Mouse (Mus musculus): ENCODE measurements around the gene Gm20388. TPM values are rescaled to one million over a fixed set of nuclear protein-coding genes. Genes with fewer than 3 reads are reported as not detected.

Gm20388 gene
- total RNA-seq, 2 experiments from 2014 or later, result 10.3 to 10.6 TPM

DNA sequence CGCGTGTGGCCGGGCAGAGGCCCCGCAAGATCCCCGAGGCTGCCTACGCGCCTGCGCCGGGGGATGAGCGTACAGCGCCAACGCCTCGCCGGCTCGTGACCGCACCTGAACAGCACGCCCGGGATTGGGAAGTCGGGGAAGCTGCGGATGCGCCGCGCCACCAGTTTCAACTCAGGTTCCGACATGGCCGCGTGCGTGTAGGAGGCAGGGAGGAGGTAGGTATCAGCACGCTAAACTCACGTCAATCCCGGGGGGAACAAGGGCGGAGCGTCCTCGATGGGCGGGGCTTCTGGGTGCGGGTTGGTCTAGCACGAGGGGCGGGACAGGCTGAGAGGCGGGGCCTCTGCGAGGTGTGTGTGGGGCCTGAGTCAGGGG is 2666.0 kb downstream of the Gm20388 start, which contains the start of gene Aprt:
TSS of gene Aprt (minus strand) at position 262 of the 375 bp plus-strand sequence.
- intact Hi-C loops (cut with DNase I), result no loop called here
- peak; percentile 91 for DNase-seq (ENCODE audit: low spot score in 2 of 2)

DNA sequence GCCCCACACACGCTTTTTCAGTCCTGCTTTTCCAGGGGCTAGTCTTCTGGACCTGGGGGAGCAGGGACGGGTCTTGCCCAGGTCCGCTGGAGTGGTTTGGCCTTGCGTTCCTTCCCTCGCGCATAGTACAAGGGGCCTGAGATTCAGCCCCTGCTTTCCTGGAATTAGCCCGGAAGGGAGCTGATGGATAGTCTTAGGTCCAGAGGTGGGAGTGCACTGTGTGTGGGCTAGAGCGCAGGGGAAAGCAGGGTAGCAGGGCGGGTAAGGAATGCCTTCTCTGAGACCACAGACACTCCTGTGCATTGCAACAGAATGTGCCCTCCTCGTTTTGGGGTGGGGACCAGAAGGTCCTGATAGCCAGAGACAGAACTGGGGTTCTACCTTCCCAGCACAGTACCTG is 2666.5 kb downstream of the Gm20388 start:
- intact Hi-C loops (cut with DNase I), result no loop called here
- DNase-seq (ENCODE audit: low spot score in 2 of 2), result no peak

- intact Hi-C loops (cut with DNase I), result no loop called here
- DNase-seq (ENCODE audit: low spot score in 2 of 2), result no peak
These were observed 2668.6 kb downstream of the Gm20388 start for GRCm38 (mm10) chr8:122579196-122579595.

GRCm38 (mm10) chr8:122580926-122581325 is 2670.3 kb downstream of the Gm20388 start:
- intact Hi-C loops (cut with DNase I), result no loop called here
- no peak for DNase-seq (ENCODE audit: low spot score in 2 of 2)

DNA sequence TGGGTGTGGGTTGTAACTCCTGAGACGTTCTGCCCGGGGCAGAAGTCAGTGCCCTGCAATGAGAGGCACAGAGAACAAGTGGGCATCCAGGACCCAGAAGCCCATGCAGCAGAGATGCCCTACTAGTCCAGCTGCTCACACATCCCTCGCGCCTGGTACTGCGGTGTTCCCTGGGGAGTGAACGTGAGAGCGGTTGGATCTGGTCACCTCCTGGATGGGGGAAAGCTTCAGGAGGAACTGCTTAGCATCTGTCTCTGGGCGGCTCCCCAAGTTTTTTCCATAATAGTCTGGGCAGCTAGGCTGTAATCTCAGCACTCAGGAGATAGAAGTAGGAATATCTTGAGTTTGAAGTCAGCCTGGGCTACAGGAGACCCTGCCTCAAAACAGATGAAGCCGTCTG is 2674.3 kb downstream of the Gm20388 start:
- no peak for DNase-seq (ENCODE audit: low spot score in 2 of 2)
- intact Hi-C loops (cut with DNase I), result no loop called here

DNA sequence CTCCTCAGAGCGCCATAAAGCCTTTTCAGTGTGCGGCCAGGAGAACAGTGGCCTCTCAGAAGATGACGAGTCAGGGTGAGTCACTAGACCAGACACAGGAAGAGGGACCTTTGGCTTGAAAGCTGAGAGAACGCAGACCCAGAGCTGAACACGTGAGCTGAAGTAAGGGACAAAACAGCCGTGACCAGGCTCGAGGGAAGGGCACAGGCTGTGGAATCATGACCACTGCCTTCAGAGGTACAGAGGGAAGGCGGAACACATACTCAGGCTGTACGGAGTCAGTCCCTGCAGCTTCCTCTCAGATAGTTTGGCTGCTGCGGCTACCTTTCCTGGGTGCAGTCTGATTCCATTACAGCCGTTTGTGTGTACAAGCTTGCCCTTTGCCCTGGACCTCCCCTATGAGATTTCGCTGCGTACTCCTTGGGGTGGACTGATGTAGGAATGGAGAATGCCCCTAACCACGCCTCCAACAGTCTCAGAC is 2674.8 kb downstream of the Gm20388 start:
- intact Hi-C loops (cut with DNase I), result no loop called here
- DNase-seq (ENCODE audit: low spot score in 2 of 2), result no peak

DNA sequence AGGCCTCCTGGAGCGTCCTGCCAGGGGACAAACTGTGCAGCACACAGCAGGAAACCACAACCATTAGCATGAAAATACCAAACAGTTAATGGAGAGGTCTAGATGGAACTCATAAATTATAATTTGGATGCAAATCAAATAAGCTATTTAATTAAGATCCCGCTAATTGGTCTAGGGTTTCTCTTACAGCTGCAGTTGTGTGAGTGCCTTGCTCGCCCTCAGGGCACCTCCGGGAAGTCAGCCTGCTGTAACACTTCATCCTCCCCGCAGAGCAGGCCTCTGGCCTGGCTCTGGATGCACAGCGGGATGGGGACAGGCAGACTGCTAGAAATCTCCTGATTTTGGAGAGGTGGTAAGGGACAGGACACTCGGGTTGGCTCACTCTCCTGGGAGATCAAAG is 2675.5 kb downstream of the Gm20388 start:
- no peak for DNase-seq (ENCODE audit: low spot score in 2 of 2)
- intact Hi-C loops (cut with DNase I), result no loop called here

DNA sequence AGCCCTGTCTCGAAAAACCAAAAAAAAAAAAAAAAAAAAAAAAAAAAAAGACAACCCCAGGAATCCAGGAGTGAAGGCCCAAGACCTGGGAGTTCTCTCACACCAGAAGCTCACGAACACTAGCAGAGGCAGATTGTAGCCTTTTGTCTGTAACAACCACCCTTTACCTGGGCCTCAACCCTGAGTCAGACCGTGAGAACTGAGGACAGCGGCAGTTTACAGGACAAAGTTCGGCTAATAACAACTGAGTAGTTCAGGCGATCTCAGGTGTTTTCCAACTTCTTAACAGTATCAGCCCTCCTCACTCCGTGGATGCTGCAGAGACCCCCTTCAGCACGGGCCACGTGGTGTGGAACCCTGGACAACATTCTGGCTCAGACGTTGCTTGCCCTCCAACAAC is 2676.1 kb downstream of the Gm20388 start:
- DNase-seq (ENCODE audit: low spot score in 2 of 2), result no peak
- intact Hi-C loops (cut with DNase I), result no loop called here

GRCm38 (mm10) chr8:122593240-122593639 is 2682.6 kb downstream of the Gm20388 start:
- intact Hi-C loops (cut with DNase I), result no loop called here
- no peak for DNase-seq (ENCODE audit: low spot score in 2 of 2)

DNA sequence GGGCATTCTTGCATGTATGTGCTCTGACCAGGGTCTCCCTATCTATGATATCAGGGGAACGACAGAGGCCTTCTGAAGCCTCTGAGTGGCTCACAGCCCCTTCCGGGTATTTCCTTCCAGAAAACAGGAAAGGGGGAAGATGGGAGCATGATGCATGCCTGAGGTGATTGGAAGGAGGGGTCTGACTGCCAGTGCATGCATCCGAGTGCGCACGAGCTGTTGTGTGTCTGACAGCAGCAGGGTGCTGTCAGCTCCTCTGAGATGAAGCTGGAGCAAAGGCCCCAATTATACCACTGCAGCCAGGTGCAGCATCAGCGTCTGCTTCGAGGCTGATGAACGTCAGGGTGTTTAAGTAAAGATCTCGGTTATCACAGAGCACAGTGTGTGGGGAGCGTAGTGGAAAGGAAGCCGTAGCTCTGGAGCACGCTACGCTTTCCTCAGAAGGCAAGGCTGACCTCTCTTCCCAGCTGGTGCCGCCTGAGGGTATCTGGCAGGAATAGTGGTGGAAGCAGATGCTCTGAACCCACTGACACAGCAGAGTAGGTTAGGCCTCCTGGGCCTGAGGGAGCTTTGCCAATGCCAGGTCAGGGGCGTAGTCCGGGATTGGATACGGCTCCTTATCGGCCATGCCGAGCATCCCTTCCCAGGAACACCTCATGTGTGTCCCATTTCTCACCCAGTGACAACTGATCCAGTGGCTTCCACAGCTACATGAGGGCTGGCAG is 2683.3 kb downstream of the Gm20388 start:
- DNase-seq (ENCODE audit: low spot score in 2 of 2), result no peak
- intact Hi-C loops (cut with DNase I), result no loop called here

- DNase-seq (ENCODE audit: low spot score in 2 of 2), result no peak
- intact Hi-C loops (cut with DNase I), result no loop called here
These were observed 2685.4 kb downstream of the Gm20388 start for GRCm38 (mm10) chr8:122596031-122596430.

DNA sequence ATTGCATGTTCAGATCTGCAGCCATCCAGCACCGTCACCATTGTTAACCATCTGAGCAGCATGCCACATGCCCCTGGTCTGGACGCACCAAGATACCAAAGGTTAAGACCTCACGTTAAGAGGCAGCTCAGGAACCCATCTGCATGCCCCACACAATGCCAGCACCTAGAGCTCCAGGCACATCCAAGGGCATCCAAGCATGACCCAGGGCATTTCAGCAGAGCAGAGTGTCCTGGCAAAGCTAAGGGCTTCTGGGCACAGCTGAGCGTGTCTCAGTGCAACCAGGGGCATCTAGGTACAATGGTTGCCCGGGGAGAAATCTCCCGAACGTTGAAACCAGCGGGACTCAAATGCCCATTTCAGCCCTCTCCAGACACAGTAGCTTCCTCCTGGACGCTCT is 2690.0 kb downstream of the Gm20388 start:
- DNase-seq (ENCODE audit: low spot score in 2 of 2), result no peak
- intact Hi-C loops (cut with DNase I), result no loop called here

DNA sequence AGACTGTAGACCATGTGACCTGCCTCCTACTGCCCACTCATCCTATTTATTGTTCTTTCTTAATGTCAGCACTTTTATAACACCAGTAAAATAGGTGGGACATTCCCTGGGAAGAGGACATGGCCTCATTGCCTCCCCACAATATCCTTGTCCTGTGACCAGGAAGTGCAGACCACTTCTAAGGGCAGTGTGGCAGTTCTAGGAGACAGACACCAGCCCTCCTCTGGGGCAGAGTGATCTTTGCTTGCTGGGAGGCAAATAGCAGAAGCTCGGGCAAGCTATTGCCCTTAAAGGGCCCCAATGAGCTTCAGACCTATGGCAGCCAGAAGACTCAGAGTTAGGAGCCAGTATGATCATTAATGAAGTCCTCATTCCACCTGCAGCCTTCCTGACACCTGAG is 2694.0 kb downstream of the Gm20388 start:
- intact Hi-C loops (cut with DNase I), result loop anchor here (5.0 kb wide), 1 partner anchor 102 kb away; no protein-coding TSS in a partner anchor
- DNase-seq (ENCODE audit: low spot score in 2 of 2), result no peak

DNA sequence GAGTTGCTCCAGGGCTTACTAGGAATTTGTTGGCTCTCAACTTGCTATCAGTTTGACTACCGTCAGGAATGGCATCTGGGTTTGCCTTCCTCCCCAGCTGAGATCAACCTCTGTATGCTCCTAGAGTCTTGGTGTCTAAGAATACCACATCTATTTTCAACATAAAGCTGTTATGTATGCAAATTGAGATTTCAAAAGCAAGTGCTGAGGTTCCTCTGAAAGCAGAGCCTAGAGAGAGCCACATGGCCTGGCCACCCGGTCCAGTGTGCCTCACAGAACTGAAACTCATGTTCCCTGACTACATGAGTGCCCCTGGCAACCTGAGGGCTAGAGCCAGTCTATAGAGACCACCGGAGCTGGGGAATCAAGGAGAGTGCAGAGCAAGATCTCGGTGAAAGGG is 2694.7 kb downstream of the Gm20388 start:
- DNase-seq (ENCODE audit: low spot score in 2 of 2), result no peak
- intact Hi-C loops (cut with DNase I), result loop anchor here (5.0 kb wide), 1 partner anchor 103 kb away; no protein-coding TSS in a partner anchor

GRCm38 (mm10) chr8:122606810-122607209 is 2696.2 kb downstream of the Gm20388 start:
- no peak for DNase-seq (ENCODE audit: low spot score in 2 of 2)
- intact Hi-C loops (cut with DNase I), result loop anchor here (5.0 kb wide), 1 partner anchor 105 kb away; no protein-coding TSS in a partner anchor

DNA sequence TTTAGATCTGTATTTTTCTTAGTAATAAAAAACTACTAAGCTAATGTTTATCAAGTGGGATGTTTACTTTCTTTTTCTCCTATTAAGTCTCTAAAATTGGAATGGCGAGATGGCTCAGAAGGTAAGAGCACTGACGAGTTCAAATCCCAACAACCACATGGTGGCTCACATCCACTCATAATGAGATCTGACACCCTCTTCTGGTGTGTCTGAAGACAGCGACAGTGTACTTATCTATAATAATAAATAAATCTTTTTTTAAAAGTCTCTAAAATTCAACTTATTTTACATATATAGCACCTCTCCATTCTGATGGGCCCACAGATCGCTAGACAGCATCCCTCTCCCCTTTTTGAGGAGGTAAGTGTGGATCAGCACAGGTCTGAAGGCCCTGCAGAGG is 2699.6 kb downstream of the Gm20388 start:
- intact Hi-C loops (cut with DNase I), result no loop called here
- no peak for DNase-seq (ENCODE audit: low spot score in 2 of 2)

- DNase-seq (ENCODE audit: low spot score in 2 of 2), result no peak
- intact Hi-C loops (cut with DNase I), result no loop called here
These were observed 2700.1 kb downstream of the Gm20388 start for GRCm38 (mm10) chr8:122610612-122611277.

DNA sequence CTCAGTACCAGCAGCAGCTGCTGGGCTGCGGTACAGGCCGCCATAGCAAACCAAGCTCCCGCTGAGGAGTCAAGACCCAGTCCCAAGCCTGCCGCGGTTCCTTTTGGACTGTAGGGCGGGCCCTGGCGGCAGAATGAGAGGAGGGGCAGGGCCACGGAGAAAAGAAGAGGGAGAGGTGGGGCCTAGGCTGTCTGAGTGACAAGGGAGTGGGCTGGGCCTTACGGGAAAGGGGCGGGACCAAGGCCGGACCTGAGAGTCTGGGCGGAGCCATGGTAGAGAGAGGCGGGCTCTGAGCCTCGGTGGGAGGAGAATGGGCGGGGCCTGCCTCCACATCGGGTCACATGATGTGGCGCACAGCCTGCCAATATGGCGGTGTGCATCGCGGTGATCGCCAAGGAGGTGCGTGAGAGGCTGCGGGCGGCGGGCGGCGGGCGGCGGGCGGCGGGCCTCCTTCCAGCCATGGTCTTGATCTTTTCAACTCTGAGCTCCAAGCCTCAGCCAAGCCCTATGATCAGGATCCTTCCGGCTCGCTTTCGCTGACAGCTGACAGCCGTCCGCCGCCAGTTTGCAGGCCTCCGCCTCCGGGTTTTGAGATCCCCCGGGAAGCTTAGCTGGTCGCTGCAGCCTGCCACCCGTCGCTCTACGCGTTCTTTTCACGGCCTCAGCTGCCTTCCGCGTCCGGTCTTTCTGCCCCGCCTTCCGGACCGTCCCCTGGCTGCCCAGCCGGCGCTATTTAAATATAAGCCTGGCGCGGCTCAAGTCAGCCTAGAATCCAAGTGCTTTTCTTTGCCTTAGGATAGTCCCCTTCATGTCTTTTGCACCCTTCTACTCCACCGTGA is 2700.9 kb downstream of the Gm20388 start, which contains the start of the genes Galns and Trappc2l:
TSS of gene Galns (minus strand) at position 169 of the 839 bp plus-strand sequence.
TSS of gene Trappc2l (plus strand) at position 346 of the 839 bp plus-strand sequence.
- intact Hi-C loops (cut with DNase I), result no loop called here
- DNase-seq (ENCODE audit: low spot score in 2 of 2), result peak; percentile 91 to 92

GRCm38 (mm10) chr8:122616181-122616905 is 2705.7 kb downstream of the Gm20388 start:
- intact Hi-C loops (cut with DNase I), result no loop called here
- no peak for DNase-seq (ENCODE audit: low spot score in 2 of 2)
